Mouse (Mus musculus) embryo, embryonic 11.5 days (tissue): ENCODE results near the gene D17H6S53E.
A peak's percentile ranks its signal among the peaks of the same experiment; 100 is the strongest.

Source experiments
- DNase-seq: peaks from one replicate; pipeline ENCODE4 v3.0.0-alpha.2; 2012; ENCODE audit warnings: low read depth, low spot score

Gene D17H6S53E

GRCm38 (mm10) chr17:35132174-35132560 is 6.0 kb downstream of the D17H6S53E start:
- DNase-seq = no peak

GRCm38 (mm10) chr17:35133517-35133916 is 7.3 kb downstream of the D17H6S53E start:
- DNase-seq = no peak

- peak; percentile 92 for DNase-seq
Observed at GRCm38 (mm10) chr17:35134801-35135590, 8.8 kb downstream of the D17H6S53E start, which contains the start of gene Bag6. Bag6 (plus strand) TSS chr17:35135178.

- no peak for DNase-seq
Observed at GRCm38 (mm10) chr17:35135591-35136320, 9.6 kb downstream of the D17H6S53E start.

GRCm38 (mm10) chr17:35139269-35139668 is 13.1 kb downstream of the D17H6S53E start:
- no peak for DNase-seq

GRCm38 (mm10) chr17:35140490-35140996 is 14.4 kb downstream of the D17H6S53E start:
- DNase-seq = no peak

GRCm38 (mm10) chr17:35141971-35142370 is 15.8 kb downstream of the D17H6S53E start:
- DNase-seq = no peak

- DNase-seq = no peak
Observed at GRCm38 (mm10) chr17:35146139-35146538, 20.0 kb downstream of the D17H6S53E start.

- no peak for DNase-seq
Observed at GRCm38 (mm10) chr17:35147348-35147747, 21.2 kb downstream of the D17H6S53E start.

GRCm38 (mm10) chr17:35147922-35148639 is 21.9 kb downstream of the D17H6S53E start:
- DNase-seq = no peak

GRCm38 (mm10) chr17:35152121-35152520 is 25.9 kb downstream of the D17H6S53E start:
- DNase-seq = no peak

GRCm38 (mm10) chr17:35153077-35153476 is 26.9 kb downstream of the D17H6S53E start:
- no peak for DNase-seq

- DNase-seq = no peak
Observed at GRCm38 (mm10) chr17:35153931-35154330, 27.8 kb downstream of the D17H6S53E start.

GRCm38 (mm10) chr17:35154616-35155015 is 28.4 kb downstream of the D17H6S53E start:
- DNase-seq = no peak

GRCm38 (mm10) chr17:35155451-35155850 is 29.3 kb downstream of the D17H6S53E start:
- DNase-seq = no peak

GRCm38 (mm10) chr17:35156461-35157200 is 30.5 kb downstream of the D17H6S53E start:
- DNase-seq = no peak

GRCm38 (mm10) chr17:35157254-35157653 is 31.1 kb downstream of the D17H6S53E start:
- DNase-seq = no peak

GRCm38 (mm10) chr17:35157661-35158175 is 31.5 kb downstream of the D17H6S53E start:
- DNase-seq = no peak

GRCm38 (mm10) chr17:35158850-35159593 is 32.8 kb downstream of the D17H6S53E start:
- DNase-seq = no peak

GRCm38 (mm10) chr17:35159638-35160037 is 33.5 kb downstream of the D17H6S53E start:
- DNase-seq = no peak
